Mouse (Mus musculus): ENCODE data around the gene Cdkn1b.

DNA sequence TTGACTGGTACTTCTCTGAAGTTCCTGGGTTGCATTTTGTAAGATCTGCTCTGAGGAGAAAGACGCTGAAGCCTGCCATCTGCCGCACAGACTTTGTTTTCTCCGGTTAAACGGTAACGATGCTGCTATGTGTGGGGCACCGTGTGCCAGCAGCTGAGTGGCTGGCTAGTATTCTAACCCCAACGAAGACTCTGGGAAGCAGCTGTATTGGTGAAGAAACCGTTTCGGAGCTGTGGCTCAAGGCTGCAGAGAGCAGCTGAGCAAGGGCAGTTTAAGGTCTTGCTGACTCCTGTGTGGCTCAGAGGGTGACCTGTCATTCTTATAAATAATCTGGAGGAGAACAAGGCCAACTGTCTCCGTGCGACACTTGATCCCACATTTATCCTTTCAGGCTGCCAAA, 33.8 kb downstream of the Cdkn1b start:
- TF ChIP-seq CTCF (IDR thresholded peaks at IDR 0.05; ENCODE audit: low read depth) (no peak), EP300 (optimal IDR thresholded peaks at IDR 0.05) (no peak)

Measured in stomach, postnatal 0 days (tissue).